Mouse (Mus musculus): ENCODE data around the gene Wdr76.
"Not testable (repeated sequence)": the region's sequence is repeated elsewhere in the genome, so short reads cannot be mapped to it uniquely, and the experiment has no call there.

Gene Wdr76

DNA sequence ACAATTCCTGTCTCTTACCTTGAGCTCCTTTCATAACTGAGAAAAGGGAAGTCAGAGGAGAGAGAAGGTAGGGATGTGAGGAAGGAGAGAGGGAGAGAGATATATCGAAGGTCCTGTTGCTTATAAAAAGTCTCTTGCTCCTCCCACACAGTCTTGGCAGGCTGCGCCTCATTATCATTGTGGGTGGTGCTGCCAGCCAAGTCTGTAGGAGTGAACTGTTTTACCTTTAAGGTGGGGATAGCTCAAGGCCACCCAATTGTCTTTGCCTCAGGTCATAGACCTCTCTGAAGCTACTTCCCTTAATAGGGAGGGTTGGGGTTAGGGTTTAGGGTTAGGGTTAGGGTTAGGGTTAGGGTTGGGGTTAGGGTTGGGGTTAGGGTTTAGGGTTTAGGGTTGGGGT is 15.5 kb downstream of the Wdr76 start:
- no peak for DNase-seq

DNA sequence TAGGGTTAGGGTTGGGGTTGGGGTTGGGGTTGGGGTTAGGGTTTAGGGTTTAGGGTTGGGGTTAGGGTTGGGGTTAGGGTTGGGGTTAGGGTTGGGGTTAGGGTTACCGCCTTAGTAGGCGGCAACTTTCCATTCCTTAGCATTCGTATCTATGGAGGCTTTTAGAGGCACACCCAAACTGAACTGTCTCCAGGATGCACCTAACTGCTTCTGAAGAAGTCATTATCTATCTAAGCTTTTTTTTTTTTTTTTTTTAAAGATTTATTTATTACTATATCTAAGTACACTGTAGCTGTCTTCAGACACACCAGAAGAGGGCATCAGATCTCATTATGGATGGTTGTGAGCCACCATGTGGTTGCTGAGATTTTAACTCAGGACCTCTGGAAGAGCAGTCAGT is 16.3 kb downstream of the Wdr76 start:
- DNase-seq, result not testable (repeated sequence)

GRCm38 (mm10) chr2:121525056-121525455 is 18.5 kb downstream of the Wdr76 start:
- DNase-seq, result no peak

- DNase-seq, result no peak
Observed at GRCm38 (mm10) chr2:121544829-121545228, 38.3 kb downstream of the Wdr76 start.

DNA sequence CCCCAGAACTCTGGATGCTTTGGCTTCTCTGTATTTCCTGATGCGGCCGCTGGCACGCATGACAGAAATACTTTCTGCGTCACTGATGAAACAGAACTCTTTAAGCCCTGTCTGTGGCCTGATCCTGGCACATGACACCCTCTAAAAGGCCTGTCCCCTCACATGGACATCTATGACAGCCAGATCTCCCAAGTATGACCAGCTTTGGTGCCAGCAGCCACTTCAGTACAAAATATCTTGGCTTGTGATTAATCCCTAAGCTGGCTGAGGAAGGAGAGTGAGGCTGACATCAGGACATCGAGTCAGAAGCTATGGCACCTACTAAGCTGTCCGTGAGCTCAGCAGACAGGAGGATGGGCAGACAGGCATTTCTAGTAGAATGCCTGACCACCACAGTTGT is 43.1 kb downstream of the Wdr76 start:
- no peak for DNase-seq

- DNase-seq, result peak; percentile 3
Observed at GRCm38 (mm10) chr2:121551271-121551670, 44.7 kb downstream of the Wdr76 start.

GRCm38 (mm10) chr2:121563117-121563516 is 56.6 kb downstream of the Wdr76 start:
- no peak for DNase-seq

GRCm38 (mm10) chr2:121565911-121566310 is 59.4 kb downstream of the Wdr76 start:
- DNase-seq, result no peak

DNA sequence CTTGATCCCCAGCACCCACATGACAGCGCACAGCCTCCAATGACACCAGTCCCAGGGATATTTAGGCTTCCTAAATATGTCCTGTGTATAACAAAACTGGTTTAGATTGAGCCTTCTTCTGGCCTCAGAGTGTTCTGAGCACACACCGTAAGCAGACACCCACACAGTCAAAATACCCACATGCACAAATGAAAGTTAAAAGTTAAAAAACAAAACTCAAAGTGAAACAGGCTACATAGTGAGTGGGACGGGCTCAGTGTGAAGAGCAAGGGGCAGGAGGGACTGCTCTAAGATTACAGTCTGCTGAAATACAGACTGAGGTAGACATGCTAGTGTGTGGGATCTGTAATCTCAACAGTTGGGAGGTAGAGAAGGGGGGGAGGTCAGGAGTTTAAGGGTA is 63.5 kb downstream of the Wdr76 start:
- DNase-seq, result no peak

DNA sequence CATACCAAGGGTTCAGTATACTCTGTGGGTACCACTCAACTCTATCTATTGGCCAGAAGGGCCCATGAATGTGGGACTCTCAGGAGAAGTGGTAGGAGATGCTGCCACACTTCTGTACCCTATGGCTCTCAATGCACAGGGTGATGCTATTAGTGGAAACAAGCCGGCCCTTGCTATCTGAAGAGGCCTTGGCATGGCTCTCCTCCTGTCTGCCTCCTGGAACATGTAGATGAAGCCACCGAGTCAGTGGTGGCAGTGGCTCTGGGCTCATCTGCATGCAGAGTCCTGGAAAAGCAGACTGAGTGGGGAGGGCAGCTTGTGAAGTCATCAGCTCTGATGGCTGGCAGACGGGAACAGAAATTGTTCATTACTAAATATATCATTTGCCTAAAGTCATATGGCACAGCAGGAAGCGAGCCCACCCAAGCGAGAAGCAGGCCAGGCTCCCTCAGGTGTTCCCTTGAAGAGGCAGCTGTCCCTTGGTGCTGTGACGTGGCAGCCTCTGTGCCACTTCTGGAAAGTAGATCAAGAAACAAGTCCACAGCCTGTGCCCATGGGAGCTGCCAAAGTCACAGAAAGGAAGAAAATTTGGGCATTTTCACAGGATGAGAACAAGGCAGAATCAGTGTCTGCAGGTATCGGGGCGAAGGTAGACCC is 64.6 kb downstream of the Wdr76 start:
- DNase-seq, result no peak

DNA sequence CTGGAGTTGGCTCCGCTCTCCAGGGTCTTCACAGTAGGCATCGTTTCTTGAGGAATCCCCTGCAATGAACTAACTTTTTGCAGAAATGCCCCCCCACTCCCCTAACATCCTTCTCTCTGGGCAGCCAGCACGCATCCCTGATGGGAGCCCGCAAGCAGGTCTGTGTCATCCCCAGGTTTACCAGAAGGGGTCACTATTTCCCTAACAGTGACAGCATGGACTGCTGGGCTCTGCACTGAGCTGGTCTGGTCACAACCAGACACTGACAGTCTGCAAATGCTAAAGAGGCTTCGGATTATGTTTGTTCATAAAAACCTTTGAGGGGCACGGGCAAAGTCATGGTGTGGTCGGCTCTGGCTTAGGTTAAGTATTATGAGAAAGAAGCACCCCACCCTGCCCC is 65.3 kb downstream of the Wdr76 start:
- DNase-seq, result peak; percentile 84

- DNase-seq, result no peak
Observed at GRCm38 (mm10) chr2:121574066-121574630, 67.6 kb downstream of the Wdr76 start.

- DNase-seq, result no peak
Observed at GRCm38 (mm10) chr2:121575741-121576201, 69.2 kb downstream of the Wdr76 start.

DNA sequence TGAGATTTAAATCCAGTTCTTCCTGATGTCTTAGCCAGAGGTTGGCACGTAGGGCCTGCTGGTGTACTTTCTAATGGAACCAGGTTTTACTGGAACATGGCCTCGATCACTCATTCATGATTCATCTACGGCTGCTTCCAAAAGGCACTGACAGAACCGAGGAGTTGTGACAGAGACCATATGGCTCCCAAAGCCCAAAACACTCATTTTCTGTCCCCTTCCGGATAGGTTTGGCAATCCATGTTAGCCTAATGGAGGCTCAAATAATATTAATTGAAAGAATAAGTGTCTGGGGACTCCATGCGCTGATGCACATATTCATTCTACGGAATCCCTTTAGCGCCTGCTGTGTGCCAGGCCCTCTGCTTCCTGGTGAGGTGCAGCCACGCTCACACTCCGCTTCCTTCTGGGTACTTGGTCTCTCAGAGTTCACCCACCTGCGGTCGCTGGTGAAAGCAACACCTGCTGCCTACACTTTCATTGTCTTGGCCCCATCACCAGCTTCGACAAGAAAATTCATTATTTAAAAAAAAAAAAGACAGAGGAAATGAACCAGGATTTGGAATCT is 76.4 kb downstream of the Wdr76 start:
- DNase-seq, result no peak

GRCm38 (mm10) chr2:121583468-121584116 is 77.1 kb downstream of the Wdr76 start:
- DNase-seq, result peak; percentile 30

GRCm38 (mm10) chr2:121584705-121585104 is 78.2 kb downstream of the Wdr76 start:
- no peak for DNase-seq

DNA sequence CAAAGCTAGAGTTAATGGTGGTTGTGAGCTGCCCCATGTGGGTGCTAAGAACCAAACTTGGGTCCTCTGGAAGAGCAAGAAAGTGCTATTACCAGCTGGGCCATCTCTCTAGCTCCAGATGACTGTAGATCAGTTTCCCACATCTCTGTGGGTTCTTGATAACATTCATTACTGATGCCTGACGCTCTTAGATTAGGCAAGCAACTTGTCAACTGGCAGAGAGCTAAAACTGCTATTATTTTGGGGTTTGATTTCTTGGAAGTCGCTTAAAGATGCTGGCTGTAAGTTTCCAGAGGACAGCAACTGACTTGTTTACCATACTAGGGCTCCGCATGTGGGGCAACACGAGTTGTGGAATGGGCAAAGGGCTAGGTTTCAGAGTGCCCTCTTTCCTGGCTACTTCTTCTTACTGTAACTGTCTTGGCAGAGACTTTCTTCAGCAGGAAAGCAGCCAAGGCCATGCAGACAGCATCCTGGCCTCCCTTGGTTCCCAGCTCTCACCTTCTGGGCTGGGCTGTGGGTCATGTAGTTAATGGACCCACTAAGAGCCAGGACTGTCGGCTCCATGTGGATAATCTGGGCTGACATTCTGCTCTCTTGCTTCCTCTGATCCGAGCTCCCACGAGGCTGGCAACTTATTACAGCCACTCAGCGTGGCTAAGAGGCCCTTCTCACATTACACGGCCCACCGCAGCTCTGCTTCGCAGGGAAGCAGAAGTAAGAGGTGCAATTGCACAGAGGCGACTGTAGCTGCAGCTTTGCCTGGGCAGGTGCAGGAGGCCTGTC is 81.2 kb downstream of the Wdr76 start:
- DNase-seq, result no peak

DNA sequence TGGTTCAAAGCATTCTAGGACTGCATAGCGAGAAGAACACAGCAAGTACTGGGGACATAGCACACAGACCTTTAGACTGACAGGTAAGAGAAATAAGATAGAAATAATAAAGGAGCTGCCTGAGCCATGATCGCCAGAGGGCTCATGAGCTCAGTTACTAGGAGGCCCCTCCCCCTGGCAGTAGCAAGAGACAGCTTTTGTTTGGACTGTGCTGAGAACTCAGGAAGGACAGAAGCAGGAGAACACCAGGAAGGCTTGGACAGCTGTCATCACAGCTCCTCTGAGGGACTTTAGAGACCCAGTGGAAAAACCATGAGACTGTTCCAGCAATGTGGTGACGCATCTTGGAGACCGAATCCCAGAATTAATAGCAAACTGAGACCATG is 81.8 kb downstream of the Wdr76 start:
- DNase-seq, result peak; percentile 12

- no peak for DNase-seq
Observed at GRCm38 (mm10) chr2:121594131-121594530, 87.6 kb downstream of the Wdr76 start.

All from kidney, adult 9 months (tissue).